Mouse (Mus musculus) testis, postnatal 14 days (tissue): ENCODE measurements around the gene Chdh.
A peak's percentile ranks its signal among the peaks of the same experiment; 100 is the strongest.

Source experiments
- DNase-seq: peaks from one replicate; pipeline ENCODE4 v3.0.0; 2021; ENCODE audit warnings: low spot score

The Chdh gene

GRCm38 (mm10) chr14:30011886-30012560 is 3.2 kb downstream of the Chdh start:
- DNase-seq = peak; percentile 64

GRCm38 (mm10) chr14:30014487-30014886 is 5.7 kb downstream of the Chdh start:
- DNase-seq = no peak

DNA sequence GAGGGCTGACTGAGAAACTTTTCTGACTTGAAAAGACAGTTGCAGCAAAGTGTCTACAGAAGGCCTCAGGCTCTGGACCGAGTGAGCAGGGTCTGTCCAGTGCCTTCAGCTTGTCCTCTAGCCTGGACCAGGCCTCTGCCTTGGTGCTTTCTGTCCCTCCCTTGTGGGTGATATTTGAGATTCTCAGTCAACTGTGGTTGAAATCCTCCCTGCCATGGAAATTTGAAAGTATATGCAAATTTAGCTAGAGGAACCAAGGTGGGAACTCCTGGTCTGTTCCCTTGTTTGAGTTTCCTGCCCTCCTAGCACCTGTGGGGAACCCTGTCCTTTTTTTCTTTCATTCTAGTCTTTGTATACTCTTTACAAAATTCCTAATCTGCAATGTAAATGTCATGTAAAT is 6.2 kb downstream of the Chdh start:
- DNase-seq = no peak

DNA sequence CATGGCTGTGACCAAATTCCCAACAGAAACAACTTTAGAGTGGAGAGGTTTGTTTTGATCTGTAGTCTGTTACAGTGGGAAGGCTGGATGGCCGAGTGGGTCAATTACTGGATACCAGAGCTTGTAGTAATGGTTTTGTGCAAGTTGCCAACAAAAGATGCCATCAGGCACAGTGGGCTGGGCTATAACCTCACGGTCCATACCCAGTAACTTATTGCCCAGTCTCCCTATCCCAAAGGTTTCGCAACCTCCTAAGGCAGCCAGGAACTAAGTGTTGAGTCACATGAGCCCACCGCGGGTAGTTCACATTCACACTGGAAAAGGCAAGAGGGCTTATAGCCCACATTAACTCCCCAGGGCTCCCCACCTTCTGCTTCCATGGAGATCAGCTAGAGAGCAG is 7.8 kb downstream of the Chdh start:
- no peak for DNase-seq

DNA sequence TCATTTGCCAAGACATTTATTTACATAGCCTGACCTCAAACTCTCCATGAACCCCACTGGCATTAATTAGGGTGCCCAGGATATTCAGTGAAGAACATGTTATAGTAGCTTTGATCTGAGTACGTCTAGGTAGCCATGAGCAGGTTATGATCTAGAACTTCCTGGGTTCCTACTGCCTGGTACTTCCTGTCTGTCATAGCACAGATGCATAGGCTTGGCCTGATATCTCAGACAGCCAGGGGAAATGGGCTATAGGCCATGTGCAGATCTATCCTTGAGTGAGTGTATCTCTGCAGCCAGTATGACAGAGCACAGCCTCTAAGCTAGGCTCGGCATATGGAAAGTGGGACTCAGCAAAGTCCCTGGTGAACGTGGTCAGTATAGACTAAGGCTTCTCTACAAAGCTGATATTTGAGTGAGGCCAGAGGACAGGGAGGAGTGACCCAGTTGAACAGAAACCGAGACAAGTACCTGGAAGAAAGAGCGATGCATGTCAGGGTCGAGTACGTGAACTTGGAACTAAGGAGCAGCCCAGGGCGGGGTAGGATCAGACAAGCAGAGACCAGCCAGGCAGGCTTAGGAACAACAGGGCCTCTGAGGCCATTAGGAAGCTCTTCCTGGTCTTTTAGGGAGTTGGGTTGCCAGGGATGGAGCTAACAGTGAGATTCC is 9.1 kb downstream of the Chdh start:
- DNase-seq = no peak

DNA sequence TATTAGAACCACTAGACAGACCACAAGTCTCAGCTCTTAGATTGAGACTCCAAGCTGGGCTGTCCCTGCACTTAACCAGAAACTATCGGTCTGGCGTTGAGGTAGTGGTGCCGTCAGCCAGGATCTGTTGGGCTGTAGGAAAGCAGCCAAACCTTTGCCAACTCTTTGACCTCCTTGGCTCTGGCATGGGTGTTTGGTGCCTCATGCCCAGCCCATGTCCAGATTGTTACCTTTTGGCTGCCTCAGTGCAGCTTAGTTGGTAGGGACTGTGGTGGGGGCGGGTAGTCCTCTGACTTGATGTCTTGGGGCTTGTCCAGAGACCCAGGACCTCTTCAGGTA is 9.6 kb downstream of the Chdh start:
- DNase-seq = no peak

DNA sequence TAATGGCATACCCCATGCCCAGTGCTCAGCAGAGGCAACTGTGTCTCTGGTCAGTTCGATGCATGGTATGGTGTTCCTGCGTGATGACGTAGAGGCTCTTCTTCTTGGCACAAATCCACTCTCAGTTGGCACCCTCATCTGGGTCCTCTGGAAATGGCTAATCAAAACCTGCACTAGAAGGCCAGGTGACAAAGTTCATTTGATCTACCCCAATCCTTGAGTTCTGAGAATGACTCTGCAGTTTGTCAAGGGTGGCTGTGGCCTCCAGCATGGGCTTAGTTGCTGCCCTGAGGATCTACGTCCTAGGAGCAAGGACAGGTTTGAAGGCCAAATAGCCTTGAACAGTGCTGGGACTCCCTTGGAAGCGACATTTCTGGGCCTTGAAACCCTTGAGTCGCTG is 10.0 kb downstream of the Chdh start:
- no peak for DNase-seq

- no peak for DNase-seq
Measured at GRCm38 (mm10) chr14:30019375-30019774, 10.6 kb downstream of the Chdh start.

GRCm38 (mm10) chr14:30019792-30020575 is 11.2 kb downstream of the Chdh start:
- no peak for DNase-seq

- no peak for DNase-seq
Measured at GRCm38 (mm10) chr14:30022471-30022870, 13.6 kb downstream of the Chdh start.

DNA sequence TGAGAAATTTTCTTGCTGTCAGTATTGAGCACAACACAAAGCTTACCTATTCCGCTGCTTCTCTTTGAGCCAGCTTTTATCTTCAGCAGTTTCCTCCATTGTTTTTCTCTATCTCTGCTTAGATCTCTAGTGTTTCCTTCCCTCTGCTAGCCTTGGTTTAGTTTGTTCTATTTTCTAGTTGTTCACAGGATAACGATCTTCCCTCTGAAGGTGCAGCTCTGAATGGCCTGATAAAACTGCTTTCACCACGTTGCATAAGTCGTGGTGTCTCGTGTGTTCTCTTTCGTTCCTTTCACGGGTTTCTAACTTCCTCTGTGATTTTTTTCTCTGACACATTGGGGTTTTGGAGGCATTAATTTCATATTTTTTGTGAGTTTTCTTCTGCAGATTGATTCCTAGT is 15.6 kb downstream of the Chdh start:
- DNase-seq = no peak

- DNase-seq = no peak
Measured at GRCm38 (mm10) chr14:30027378-30027777, 18.6 kb downstream of the Chdh start.

DNA sequence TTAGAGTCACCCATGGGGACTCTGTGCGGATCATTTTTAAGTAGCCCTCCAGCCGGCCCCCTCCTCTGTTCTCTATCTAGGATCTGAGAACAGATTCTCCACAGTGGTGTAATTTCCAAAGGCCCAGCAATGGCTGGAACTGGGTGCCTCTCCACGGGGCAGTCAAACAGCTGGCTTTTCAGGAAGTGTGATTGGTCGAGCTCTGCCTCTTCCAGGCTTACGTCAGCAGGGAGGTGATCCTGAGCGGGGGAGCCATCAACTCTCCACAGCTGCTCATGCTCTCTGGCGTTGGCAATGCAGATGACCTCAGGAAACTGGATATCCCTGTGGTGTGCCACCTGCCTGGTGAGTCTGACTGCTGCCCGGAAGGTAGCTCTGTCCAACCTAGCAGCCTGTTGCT is 24.6 kb downstream of the Chdh start:
- no peak for DNase-seq

DNA sequence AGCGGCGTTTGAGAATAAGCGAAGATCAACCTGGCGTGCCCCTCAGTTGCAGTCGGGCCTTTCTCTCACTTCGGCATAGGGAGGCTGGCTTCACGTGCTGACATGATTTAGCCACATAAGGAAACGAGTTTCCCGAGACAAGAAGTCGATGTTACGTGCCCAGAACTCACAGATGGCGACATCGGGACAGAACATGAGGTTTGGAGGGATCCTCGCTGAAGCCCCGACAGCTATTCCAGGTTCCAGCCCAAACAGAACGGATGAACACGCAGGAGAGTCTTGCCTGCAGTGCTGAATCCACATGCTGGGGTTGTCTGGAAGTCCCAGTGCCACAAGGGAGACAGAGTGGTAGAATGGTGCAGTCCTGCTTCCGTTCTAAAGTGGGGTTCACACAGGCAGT is 29.6 kb downstream of the Chdh start:
- no peak for DNase-seq

GRCm38 (mm10) chr14:30039413-30039812 is 30.6 kb downstream of the Chdh start:
- DNase-seq = no peak

GRCm38 (mm10) chr14:30041836-30042235 is 33.0 kb downstream of the Chdh start:
- no peak for DNase-seq

GRCm38 (mm10) chr14:30043356-30043940 is 34.6 kb downstream of the Chdh start:
- DNase-seq = no peak

DNA sequence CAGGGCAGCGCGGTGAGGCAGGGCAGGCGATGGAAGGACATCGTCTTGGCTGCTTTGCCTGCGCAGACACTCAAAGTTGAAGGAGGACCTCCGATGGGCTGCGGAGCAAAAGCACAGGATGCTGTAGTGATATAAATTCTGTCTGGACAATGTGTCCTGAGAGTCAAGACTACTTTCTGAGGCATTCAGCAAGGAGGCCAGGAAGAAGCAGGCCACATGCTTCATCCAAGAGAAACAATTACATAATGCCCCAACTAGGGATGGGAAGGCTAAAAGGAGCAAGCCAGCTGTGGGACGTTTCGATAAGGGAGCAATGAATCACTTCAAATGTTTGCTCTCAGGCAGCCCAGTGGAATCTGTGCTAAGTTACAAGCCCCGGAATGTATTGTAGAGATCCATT is 36.4 kb downstream of the Chdh start:
- DNase-seq = peak; percentile 29

DNA sequence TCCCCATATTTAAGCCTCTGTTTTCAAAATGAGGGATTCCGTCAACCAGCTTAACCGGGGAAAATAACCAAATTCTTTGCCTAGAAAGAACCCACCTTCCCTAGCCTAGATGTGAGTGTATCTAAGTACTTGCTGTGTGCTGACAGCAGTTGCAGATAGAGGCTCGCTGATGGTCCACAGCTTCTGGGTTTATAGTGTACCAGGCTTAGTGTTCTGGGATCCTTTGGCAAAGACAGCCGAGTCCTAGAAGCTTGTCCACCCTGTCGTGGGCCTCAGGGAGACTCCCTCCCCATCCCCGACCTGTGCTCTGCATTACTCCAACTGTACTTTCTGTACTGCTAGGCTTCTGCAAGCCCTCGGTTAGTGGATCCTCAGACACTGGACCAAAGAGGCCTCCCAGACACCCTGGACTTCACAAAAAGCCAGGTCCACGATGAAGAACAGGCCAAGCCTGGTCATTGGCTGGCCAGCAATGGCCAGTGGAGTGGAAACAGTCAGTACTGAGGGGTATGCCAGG is 36.9 kb downstream of the Chdh start:
- no peak for DNase-seq

DNA sequence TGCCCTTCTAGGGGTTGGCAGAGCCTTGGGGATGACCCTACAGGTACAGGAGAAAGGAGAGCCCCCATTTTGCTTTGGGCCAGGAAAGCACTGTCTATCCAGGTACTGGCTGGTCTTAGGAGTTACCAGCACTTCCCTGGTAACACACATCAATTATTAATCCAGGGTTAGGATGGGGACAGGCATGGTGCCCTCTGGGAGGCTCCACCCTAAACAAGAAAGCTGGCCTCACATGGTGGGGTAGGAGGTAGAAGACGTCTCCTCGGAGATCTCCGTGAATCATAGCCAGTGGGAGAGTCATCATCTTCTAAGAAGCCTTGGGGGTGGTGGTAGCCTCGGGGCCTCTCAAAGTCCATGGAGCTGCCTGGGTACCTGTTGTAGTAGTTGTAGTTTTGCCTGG is 38.2 kb downstream of the Chdh start:
- no peak for DNase-seq

DNA sequence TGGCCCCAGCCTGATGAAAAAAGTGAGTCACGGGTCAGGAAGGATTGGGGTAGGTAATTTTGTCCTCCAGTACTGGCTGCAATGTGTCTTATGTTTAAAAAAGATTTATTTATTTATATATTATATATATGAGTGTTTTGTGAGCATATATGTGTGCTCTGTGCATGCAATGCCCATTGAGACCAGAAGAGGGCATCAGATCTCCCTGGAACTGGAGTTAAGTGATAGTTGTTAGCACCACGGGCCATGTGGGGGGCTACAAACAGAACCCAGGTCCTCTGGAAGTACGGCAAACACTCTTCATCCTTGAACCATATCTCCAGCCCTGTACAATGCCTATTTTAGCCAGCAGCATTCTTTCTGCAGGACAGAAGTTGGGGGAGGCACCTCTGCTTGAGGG is 39.2 kb downstream of the Chdh start:
- no peak for DNase-seq

DNA sequence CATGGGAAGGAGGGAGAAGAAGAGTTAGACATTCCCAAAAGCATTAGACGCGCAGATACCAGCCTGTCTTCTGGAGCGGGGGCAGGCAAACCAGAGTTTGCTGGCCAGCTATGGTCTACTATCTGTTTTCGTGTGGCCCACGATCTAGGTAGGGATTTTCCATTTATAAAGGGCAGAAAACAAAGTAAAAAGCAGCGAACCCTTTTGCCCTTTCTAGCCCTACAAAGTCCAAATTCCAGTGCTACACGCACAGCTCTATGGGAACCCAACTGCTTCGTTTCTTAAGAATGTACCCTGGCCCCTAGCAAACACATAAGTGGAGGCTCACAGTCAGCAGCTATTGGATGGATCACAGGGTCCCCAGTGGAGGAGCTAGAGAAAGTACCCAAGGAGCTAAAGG is 41.5 kb downstream of the Chdh start:
- no peak for DNase-seq

DNA sequence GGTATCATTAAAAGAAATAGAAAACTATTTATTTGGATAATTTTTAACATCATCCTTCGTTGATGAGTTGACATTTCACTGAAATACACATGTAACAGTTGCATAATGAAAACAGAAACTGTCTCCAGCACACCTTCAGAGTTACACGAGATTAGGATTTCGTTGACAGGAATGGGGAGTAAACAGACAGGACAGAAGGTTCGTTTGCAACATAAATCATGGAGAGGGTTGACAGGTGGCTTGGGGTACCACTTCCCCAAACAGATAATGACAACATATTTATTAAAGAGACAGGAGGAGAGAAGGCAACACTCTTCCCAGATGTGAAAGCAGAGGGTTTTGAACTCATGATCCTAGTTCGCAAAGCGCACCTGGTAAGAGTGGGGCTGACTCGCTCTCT is 46.1 kb downstream of the Chdh start:
- DNase-seq = no peak
